Mouse (Mus musculus) stomach, embryonic 14.5 days (tissue): ENCODE data around the gene Rer1. TPM values are rescaled to one million over a fixed set of nuclear protein-coding genes. Genes with fewer than 3 reads are reported as not detected.

Experiments
- ATAC-seq: fragments of 200-750 bp; cut with Nextera tagmentation; 2 replicates; pipeline ENCODE4 v1.8.0; 2017; ENCODE audit warnings: low read depth, moderate TSS enrichment; ENCODE audit not compliant: insufficient number of reproducible peaks, insufficient read depth, low FRiP score
- H3K27ac ChIP-seq: fragments of 300-500 bp; sonication (generic); 2 replicates; pipeline ENCODE4 v1.5.1; 2014; ENCODE audit warnings: mild to moderate bottlenecking, low read length, moderate library complexity, mixed read lengths
- H3K27me3 ChIP-seq: fragments of 300-500 bp; sonication (generic); 2 replicates; pipeline ENCODE4 v1.6.1; 2014; ENCODE audit warnings: low read length, control low read depth, mixed read lengths; ENCODE audit not compliant: control insufficient read depth, insufficient read depth
- H3K36me3 ChIP-seq: fragments of 300-500 bp; sonication (generic); 2 replicates; pipeline ENCODE4 v1.6.1; 2014; ENCODE audit warnings: mild to moderate bottlenecking, control low read depth, low read length, moderate library complexity, mixed read lengths; ENCODE audit not compliant: control insufficient read depth, insufficient read depth
- H3K4me1 ChIP-seq: fragments of 300-500 bp; sonication (generic); 2 replicates; pipeline ENCODE4 v1.6.1; 2014; ENCODE audit warnings: low read length, control low read depth, mixed read lengths; ENCODE audit not compliant: control insufficient read depth, insufficient read depth
- H3K4me2 ChIP-seq: fragments of 300-500 bp; sonication (generic); replicated peaks from 2 replicates; pipeline ENCODE4 v1.6.1; 2014; ENCODE audit warnings: low read depth, low read length, control low read depth
- H3K4me3 ChIP-seq: fragments of 300-500 bp; sonication (generic); 2 replicates; pipeline ENCODE4 v1.5.1; 2014; ENCODE audit warnings: low read depth, low read length, control low read depth
- H3K9ac ChIP-seq: fragments of 300-500 bp; sonication (generic); replicated peaks from 2 replicates; pipeline ENCODE4 v1.6.1; 2014; ENCODE audit warnings: low read depth, mild to moderate bottlenecking, control low read depth, low read length, moderate library complexity, mixed read lengths
- H3K9me3 ChIP-seq: fragments of 300-500 bp; sonication (generic); 2 replicates; pipeline ENCODE4 v1.6.1; 2016; ENCODE audit warnings: low read depth, low read length, control low read depth; ENCODE audit not compliant: control insufficient read depth
- WGBS: fragments of 180-500 bp; shearing (Covaris S2); extraction: QIAGEN DNeasy Blood & Tissue Kit; methylation state at CpG from one replicate; pipeline ENCODE4 v1.1.7; 2014; 5-methylcytosine and 5-hydroxymethylcytosine counted together
- polyA plus RNA-seq: library from polyadenylated mRNA; unstranded; fragments of >200 nt; fragmentation: Nextera tagmentation; extraction: Ambion mirVana; gene quantifications from 2 replicates; pipeline ENCODE4 v1.2.1, GENCODE M21; 2014

Rer1 gene
- polyA plus RNA-seq, 1 experiment from 2014 or later = 174 TPM

DNA sequence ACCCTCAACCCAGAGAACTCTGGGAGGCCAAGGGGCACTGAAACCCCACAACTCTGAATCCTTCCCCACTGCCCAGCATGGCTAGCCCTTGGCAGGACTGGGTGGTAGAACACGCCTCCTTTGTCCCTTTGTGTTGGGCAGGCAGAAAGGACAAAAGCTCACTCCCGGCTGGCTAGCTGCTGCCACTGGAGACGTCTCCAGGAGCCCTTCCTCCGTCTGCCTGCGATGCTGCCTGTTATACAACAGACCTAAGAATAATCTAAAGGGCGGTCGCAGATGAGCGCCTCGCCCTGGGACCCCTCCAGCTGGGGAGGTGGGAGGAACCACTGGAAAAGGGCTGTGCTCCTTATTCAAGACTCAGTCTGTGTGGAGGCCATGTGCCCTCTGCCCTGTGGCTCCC lies 46.0 kb downstream of the Rer1 start:
- Histone ChIP-seq H3K36me3 (no peaks in the 10 kb centered on the region), H3K27me3 (peaks cover 28% of the 10 kb centered on the region), H3K9me3 (no peaks in the 10 kb centered on the region), H3K4me1 (no peaks in the 10 kb centered on the region), H3K27ac (no peak overlapping the region), H3K4me2 (no peak overlapping the region), H3K4me3 (no peak overlapping the region), H3K9ac (no peak overlapping the region)
- WGBS = 56% methylated on average over 9 of the region's 9 CpGs
- ATAC-seq = no peak

- Histone ChIP-seq H3K36me3 (no peaks in the 10 kb centered on the region), H3K27me3 (no peaks in the 10 kb centered on the region; the same call in 1 of the 2 replicates), H3K9ac (no peak overlapping the region), H3K4me2 (no peak overlapping the region), H3K9me3 (no peaks in the 10 kb centered on the region), H3K27ac (no peak overlapping the region), H3K4me1 (no peaks in the 10 kb centered on the region), H3K4me3 (no peak overlapping the region)
- no peak for ATAC-seq
- WGBS = 70% methylated on average over 13 of the region's 13 CpGs
Observed at GRCm38 (mm10) chr4:155034787-155035186, 51.4 kb downstream of the Rer1 start.

DNA sequence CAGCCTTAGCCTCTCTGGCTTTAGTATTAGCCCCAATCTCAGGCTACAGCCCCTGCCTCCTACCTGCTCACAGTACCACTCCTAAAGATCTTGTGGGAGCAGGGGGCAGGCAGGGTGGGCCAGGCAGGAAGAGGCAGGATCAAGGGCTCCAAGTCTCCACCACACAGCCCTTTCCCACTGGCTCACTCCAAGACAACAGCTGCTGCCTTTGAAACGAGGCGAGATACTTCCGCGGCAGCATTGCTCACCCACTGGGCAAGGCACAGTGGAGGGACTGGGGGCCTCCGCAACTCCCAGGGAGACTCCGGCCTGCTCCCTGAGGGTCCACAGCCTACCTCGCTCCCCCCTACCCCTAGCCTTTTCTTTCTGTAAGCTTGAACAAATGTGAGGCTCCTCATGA lies 52.0 kb downstream of the Rer1 start:
- Histone ChIP-seq H3K9me3 (no peaks in the 10 kb centered on the region), H3K4me1 (no peaks in the 10 kb centered on the region), H3K4me3 (no peak overlapping the region), H3K27me3 (no peaks in the 10 kb centered on the region; the same call in 1 of the 2 replicates), H3K36me3 (no peaks in the 10 kb centered on the region), H3K9ac (no peak overlapping the region), H3K27ac (no peak overlapping the region), H3K4me2 (no peak overlapping the region)
- 32% methylated on average over 7 of the region's 7 CpGs for WGBS
- ATAC-seq = no peak

DNA sequence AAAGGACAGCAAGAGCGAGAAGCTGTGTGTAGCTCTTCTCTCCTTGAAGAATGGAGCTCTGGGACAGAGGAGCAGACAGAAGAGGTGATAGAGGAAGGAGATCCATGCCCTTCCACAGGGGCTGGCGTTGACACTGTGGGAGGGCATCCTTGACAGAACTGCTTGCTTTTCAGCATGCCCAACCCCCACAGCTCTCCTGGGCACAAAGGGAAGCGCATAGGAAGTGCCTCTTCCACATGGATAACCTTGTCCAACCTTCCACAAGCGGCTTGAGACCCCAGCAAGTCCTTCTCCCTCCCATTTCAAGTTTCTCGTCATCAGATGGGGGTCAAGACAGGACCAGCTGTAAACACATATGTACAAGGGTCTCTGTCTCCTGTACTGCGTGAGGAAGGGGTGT lies 53.1 kb downstream of the Rer1 start:
- H3K36me3 ChIP-seq = no peaks in the 10 kb centered on the region
- H3K9me3 ChIP-seq = no peaks in the 10 kb centered on the region
- no peak overlapping the region for H3K9ac ChIP-seq
- no peak overlapping the region for H3K27ac ChIP-seq
- no peaks in the 10 kb centered on the region; the same call in 1 of the 2 replicates for H3K27me3 ChIP-seq
- WGBS = 35% methylated on average over 6 of the region's 6 CpGs
- H3K4me2 ChIP-seq = no peak overlapping the region
- no peak for ATAC-seq
- no peaks in the 10 kb centered on the region for H3K4me1 ChIP-seq
- H3K4me3 ChIP-seq = no peak overlapping the region

GRCm38 (mm10) chr4:155024170-155025010 lies 61.8 kb downstream of the Rer1 start:
- no peak overlapping the region for H3K4me2 ChIP-seq
- H3K4me1 ChIP-seq = peaks cover 2% of the 10 kb centered on the region
- no peaks in the 10 kb centered on the region for H3K9me3 ChIP-seq
- 89% methylated on average over 11 of the region's 11 CpGs for WGBS
- no peaks in the 10 kb centered on the region for H3K36me3 ChIP-seq
- no peak overlapping the region for H3K4me3 ChIP-seq
- no peak for ATAC-seq
- H3K9ac ChIP-seq = no peak overlapping the region
- no peaks in the 10 kb centered on the region for H3K27me3 ChIP-seq
- no peak overlapping the region for H3K27ac ChIP-seq

Other genes with a start within 250 kb of the Rer1 start
- gene Ttc34, start 248.9 kb downstream of the Rer1 start, polyA plus RNA-seq = 0.29 and 0.55 TPM in 2 replicates
- 0.12 TPM in 1 of 2 replicates, not detected in the other for gene Mmel1, start 216.8 kb downstream of the Rer1 start, polyA plus RNA-seq
- gene Fam213b, start 187.2 kb downstream of the Rer1 start, polyA plus RNA-seq = 40.1 and 42.5 TPM in 2 replicates
- gene Tnfrsf14, start 157.8 kb downstream of the Rer1 start, polyA plus RNA-seq = 1.2 and 2.9 TPM in 2 replicates
- gene Hes5, start 125.5 kb downstream of the Rer1 start, polyA plus RNA-seq = 0.91 and 1.1 TPM in 2 replicates
- 48.3 and 50.4 TPM in 2 replicates for gene Pank4, start 122.3 kb downstream of the Rer1 start, polyA plus RNA-seq
- 25.1 and 25.9 TPM in 2 replicates for gene Plch2, start 29.6 kb downstream of the Rer1 start, polyA plus RNA-seq
- 6.5 and 6.7 TPM in 2 replicates for gene Pex10, start 19.4 kb downstream of the Rer1 start, polyA plus RNA-seq
- 4.1 and 4.8 TPM in 2 replicates for gene Morn1, start 195 bp upstream of the Rer1 start, polyA plus RNA-seq
- 29.6 and 32.0 TPM in 2 replicates for gene Ski, start 136.2 kb upstream of the Rer1 start, polyA plus RNA-seq
- gene Faap20, start 163.4 kb upstream of the Rer1 start, polyA plus RNA-seq = 63.2 and 65.0 TPM in 2 replicates